Mouse (Mus musculus): ENCODE measurements around the gene Syt14. TPM values are rescaled to one million over a fixed set of nuclear protein-coding genes. Genes with fewer than 3 reads are reported as not detected.

The Syt14 gene
- total and polyA plus RNA-seq, 3 experiments = not detected

DNA sequence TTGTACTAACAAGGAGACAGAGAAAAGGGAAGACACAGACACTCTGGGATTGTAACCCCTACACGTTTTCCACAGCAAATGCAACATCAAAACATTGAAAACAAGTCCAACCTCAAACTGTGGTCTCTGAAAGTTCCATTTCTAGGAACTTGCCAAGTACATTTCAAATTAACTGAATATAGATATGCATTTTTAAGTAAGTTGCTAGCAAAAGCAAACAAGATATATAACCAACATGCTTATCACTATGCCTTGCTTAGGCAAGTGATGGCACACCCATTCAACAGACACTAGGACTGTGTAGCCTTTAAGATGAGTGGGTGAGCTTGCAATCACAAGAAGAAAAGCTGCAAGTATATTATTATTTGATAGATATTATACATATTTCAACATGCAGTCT, 54.5 kb downstream of the Syt14 start:
- in situ Hi-C loops (cut with MboI; ENCODE audit: low pct_ligation_motif_present, low pct_unique_long_range_greater_than_20kb, low sequenced_read_pairs) = no loop called here

DNA sequence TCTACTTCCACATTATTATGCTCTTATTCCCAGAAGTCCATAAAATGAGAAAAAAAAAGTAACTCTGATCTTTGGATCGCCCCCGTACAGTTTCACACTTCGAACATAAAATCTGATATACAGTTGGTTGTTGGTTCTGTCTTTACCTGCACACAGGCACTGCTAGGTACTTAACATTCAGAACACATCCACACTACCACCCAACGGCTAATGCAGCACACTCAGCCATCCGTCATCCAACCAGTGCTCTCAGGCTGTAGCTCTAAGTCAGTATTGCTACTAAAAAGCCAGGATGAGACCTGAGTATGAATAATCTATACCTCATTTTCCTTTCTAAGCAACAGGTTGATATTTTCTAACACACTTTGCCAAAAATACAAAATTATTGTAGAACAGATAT, 73.3 kb downstream of the Syt14 start:
- no peaks in the 10 kb centered on the region for H3K4me1 ChIP-seq (ENCODE audit: control insufficient read depth in 1 of 2, insufficient read depth in 2 of 2)
- H3K36me3 ChIP-seq (replicated peaks in 1 of 2; ENCODE audit: control insufficient read depth in 1 of 2, insufficient read depth in 1 of 2, low read length in 1 of 2) = no peaks in the 10 kb centered on the region
- dilution Hi-C loops (cut with MboI; ENCODE audit: extremely low pct_ligation_motif_present, extremely low pct_unique_long_range_greater_than_20kb, low sequenced_read_pairs) = no loop called here
- no peaks in the 10 kb centered on the region for H3K79me2 ChIP-seq (replicated peaks; ENCODE audit: control insufficient read depth, extremely low read depth, insufficient read depth, poor library complexity, severe bottlenecking)
- H3K27ac ChIP-seq (ENCODE audit: insufficient read depth, low read depth) = no peak overlapping the region
- H3K9ac ChIP-seq (ENCODE audit: insufficient read depth, low read depth) = no peak overlapping the region
- TF ChIP-seq RCOR1 (conservative IDR thresholded peaks at IDR 0.05; ENCODE audit: low read depth, low read length) (no peak), ETS1 (conservative IDR thresholded peaks at IDR 0.05; ENCODE audit: low read depth, low read length) (no peak), ZMIZ1 (IDR thresholded peaks at IDR 0.05; ENCODE audit: low read depth, low read length) (no peak), UBTF (IDR thresholded peaks at IDR 0.05; ENCODE audit: low read depth, low read length) (no peak), MAZ (IDR thresholded peaks at IDR 0.05; ENCODE audit: low read depth, low read length) (no peak), CTCF (conservative IDR thresholded peaks at IDR 0.05 in 1 of 2, IDR thresholded peaks at IDR 0.05 in 1 of 2; ENCODE audit: low read depth in 2 of 2, low read length in 2 of 2) (no peak), SMC3 (IDR thresholded peaks at IDR 0.05; ENCODE audit: low read depth, low read length) (no peak), ZC3H11A (IDR thresholded peaks at IDR 0.05; ENCODE audit: low read depth, low read length) (no peak), SIN3A (IDR thresholded peaks at IDR 0.05; ENCODE audit: low read length) (no peak), TCF12 (IDR thresholded peaks at IDR 0.05; ENCODE audit: low read depth, low read length) (no peak), USF1 (IDR thresholded peaks at IDR 0.05; ENCODE audit: low read depth, low read length) (no peak), JUND (conservative IDR thresholded peaks at IDR 0.05; ENCODE audit: low read depth, low read length) (no peak), PAX5 (IDR thresholded peaks at IDR 0.05; ENCODE audit: low read length) (no peak), JUN (IDR thresholded peaks at IDR 0.05; ENCODE audit: insufficient read depth, low read depth, low read length) (no peak), HCFC1 (IDR thresholded peaks at IDR 0.05; ENCODE audit: low read depth, low read length) (no peak), E2F4 (IDR thresholded peaks at IDR 0.05; ENCODE audit: insufficient replicate concordance, low read depth, low read length) (no peak), CHD2 (IDR thresholded peaks at IDR 0.05; ENCODE audit: low read length) (no peak), NELFE (IDR thresholded peaks at IDR 0.05; ENCODE audit: low read depth, low read length) (no peak), CHD1 (IDR thresholded peaks at IDR 0.05; ENCODE audit: low read depth, low read length) (no peak)
- H3K9me3 ChIP-seq (replicated peaks; ENCODE audit: low read length) = no peaks in the 10 kb centered on the region
- no peak overlapping the region for H3K4me3 ChIP-seq (replicated peaks in 1 of 3; ENCODE audit: low read depth in 2 of 3, low read length in 2 of 3, poor library complexity in 1 of 3)
- in situ Hi-C loops (cut with MboI; ENCODE audit: low pct_ligation_motif_present, low pct_unique_long_range_greater_than_20kb, low sequenced_read_pairs) = no loop called here
- no peaks in the 10 kb centered on the region for H3K27me3 ChIP-seq (replicated peaks)
- no peak for DNase-seq (ENCODE audit: extremely low read depth)
- no peak overlapping the region for H3K4me2 ChIP-seq (ENCODE audit: insufficient read depth, low read depth, poor library complexity, severe bottlenecking)

More for the DNA sequence above, 54.5 kb downstream of the Syt14 start:
- no peak for TF ChIP-seq RCOR1 (conservative IDR thresholded peaks at IDR 0.05; ENCODE audit: low read depth, low read length)
- no peak for TF ChIP-seq GABPA (IDR thresholded peaks at IDR 0.05; ENCODE audit: insufficient replicate concordance, low read depth, low read length)
- no peak for TF ChIP-seq MAFK (IDR thresholded peaks at IDR 0.05; ENCODE audit: insufficient replicate concordance, low read length)
- no peak for TF ChIP-seq JUND (conservative IDR thresholded peaks at IDR 0.05; ENCODE audit: low read depth, low read length)
- no peak for TF ChIP-seq BHLHE40 (IDR thresholded peaks at IDR 0.05; ENCODE audit: low read depth, low read length)
- no peak for TF ChIP-seq IRF4 (IDR thresholded peaks at IDR 0.05; ENCODE audit: low read depth, low read length)
- no peak for TF ChIP-seq CHD2 (IDR thresholded peaks at IDR 0.05; ENCODE audit: low read length)
- TF ChIP-seq POLR2A (IDR thresholded peaks at IDR 0.05; ENCODE audit: low read depth, low read length) = no peak
- TF ChIP-seq ZNF384 (IDR thresholded peaks at IDR 0.05; ENCODE audit: low read depth, low read length) = no peak
- no peak for TF ChIP-seq ETS1 (conservative IDR thresholded peaks at IDR 0.05; ENCODE audit: low read depth, low read length)
- TF ChIP-seq TBP (conservative IDR thresholded peaks at IDR 0.05; ENCODE audit: low read depth, low read length) = no peak
- no peak for TF ChIP-seq MYC (IDR thresholded peaks at IDR 0.05; ENCODE audit: low read depth, low read length)
- TF ChIP-seq SMC3 (IDR thresholded peaks at IDR 0.05; ENCODE audit: low read depth, low read length) = no peak
- TF ChIP-seq ZKSCAN1 (IDR thresholded peaks at IDR 0.05; ENCODE audit: borderline replicate concordance, low read depth, low read length) = no peak
- H3K27ac ChIP-seq (ENCODE audit: insufficient read depth, low read depth) = no peak overlapping the region
- dilution Hi-C loops (cut with MboI; ENCODE audit: extremely low pct_ligation_motif_present, extremely low pct_unique_long_range_greater_than_20kb, low sequenced_read_pairs) = no loop called here
- DNase-seq (ENCODE audit: extremely low read depth) = no peak
- H3K4me2 ChIP-seq (ENCODE audit: insufficient read depth, low read depth, poor library complexity, severe bottlenecking) = no peak overlapping the region
- H3K9me3 ChIP-seq (replicated peaks; ENCODE audit: low read length) = no peaks in the 10 kb centered on the region
- H3K4me1 ChIP-seq (ENCODE audit: control insufficient read depth in 1 of 2, insufficient read depth in 2 of 2) = peaks cover 0 to 2% of the 10 kb centered on the region in 2 experiments; a peak in 1 of 4 replicates
- H3K79me2 ChIP-seq (replicated peaks; ENCODE audit: control insufficient read depth, extremely low read depth, insufficient read depth, poor library complexity, severe bottlenecking) = no peaks in the 10 kb centered on the region
- H3K9ac ChIP-seq (ENCODE audit: insufficient read depth, low read depth) = no peak overlapping the region
- no peaks in the 10 kb centered on the region for H3K27me3 ChIP-seq (replicated peaks)
- H3K36me3 ChIP-seq (replicated peaks in 1 of 2; ENCODE audit: control insufficient read depth in 1 of 2, insufficient read depth in 1 of 2, low read length in 1 of 2) = no peaks in the 10 kb centered on the region
- no peak overlapping the region for H3K4me3 ChIP-seq (replicated peaks in 1 of 3; ENCODE audit: low read depth in 2 of 3, low read length in 2 of 3, poor library complexity in 1 of 3)
